Mouse (Mus musculus): ENCODE data around the gene Fam47c.

Fam47c gene

DNA sequence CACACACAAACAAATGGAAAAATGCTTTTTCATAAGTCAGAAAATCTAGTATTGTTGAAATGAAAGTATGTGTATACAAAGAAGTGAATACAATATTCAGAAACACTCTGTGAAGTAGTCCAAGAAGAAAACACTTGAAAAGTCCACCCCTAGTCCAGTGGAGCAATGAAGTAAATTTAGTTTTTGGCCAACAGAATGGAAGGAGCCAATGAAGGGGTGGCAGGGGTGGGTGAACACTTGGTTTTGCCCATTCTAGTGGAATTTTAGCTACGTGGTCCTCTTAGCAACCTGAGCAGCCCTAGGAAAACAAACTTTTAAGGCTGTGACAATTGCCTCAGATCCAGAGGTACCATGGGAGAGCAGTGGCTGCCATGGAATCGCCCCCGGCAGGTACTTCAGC, at the start of gene Fam47c:
TSS of gene Fam47c (plus strand) at position 301 of the 400 bp plus-strand sequence.
- DNase-seq: no peak

DNA sequence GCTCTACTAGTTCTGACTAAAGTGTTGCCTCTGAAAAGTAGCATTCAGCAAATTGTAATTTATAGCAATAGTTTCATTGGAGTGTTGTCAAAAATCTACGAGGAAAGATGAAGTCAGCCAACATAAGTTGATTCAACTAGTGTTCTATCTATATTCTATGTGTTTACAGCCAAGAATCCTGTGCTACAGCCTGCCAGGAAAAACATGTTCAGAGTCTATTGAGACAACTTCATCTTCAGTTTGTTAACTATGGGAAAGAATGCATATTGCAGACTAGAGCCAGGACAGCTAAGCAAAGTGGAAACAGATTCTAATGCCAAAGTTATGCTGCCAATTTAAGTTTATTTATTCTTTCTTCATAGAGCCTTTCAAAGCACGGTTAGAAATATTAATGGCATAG, 31.8 kb downstream of the Fam47c start:
- no peak for DNase-seq

DNA sequence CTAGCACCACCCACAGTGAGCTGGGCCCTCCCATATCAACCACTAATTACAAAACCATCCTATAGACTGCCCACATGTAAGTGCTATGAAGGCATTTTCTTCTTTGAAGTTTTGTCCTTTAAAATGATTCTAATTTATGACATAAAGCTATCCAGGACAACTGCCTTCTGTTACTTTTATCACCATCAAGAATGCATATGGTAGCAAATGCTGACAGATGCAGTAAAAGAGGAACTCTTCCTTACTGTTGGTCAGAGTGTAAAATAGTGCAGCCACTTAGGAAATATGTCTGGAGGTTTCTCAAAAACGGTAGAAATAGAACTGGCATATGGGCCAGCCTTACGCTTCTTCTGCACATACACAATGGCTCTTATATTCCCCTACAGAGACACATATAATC, 39.5 kb downstream of the Fam47c start:
- no peak for DNase-seq
